Mouse (Mus musculus): ENCODE measurements around the gene Mertk.

Gene Mertk

DNA sequence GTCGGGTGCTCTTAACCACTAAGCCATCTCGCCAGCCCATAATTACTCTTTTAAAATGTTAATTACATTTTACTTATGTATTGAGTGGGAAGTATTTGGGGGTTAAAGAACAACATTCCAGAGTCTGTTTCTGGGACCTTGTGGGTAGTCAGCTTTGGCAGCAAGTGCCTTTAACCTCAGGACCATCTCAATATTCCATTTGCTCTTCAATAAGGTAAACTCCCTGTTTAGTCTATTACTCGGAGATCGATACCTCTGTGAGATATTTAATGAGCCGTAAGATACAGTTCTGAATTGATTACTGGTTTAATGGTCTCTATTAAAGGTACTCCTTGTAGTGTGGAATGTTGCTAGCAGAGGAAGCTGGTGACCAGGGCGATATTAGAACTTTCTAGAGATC is 118.2 kb downstream of the Mertk start:
- no peak for ATAC-seq (ENCODE audit: insufficient number of reproducible peaks, low FRiP score, low TSS enrichment)

DNA sequence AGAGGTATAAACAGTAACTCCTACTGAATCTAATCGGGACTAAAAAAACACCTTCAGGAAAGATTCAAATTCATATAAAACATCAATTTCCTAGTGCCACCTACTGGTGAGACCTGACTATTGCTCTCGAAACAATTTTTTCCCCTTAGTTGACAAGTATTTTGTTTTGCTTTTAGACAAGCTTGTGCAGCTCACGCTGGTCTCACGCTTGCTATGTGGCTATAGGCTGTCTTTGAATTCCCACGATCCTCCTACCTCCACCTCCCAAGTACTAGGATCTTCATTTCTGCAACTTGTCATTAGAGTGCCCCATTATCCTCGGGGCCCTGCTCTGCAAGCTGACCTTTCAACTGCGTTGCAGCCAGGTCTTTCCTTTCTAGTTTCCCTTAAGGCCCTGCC is 118.6 kb downstream of the Mertk start:
- ATAC-seq (ENCODE audit: insufficient number of reproducible peaks, low FRiP score, low TSS enrichment) = no peak

- ATAC-seq (ENCODE audit: insufficient number of reproducible peaks, low FRiP score, low TSS enrichment) = peak; percentile 89
These were observed 119.3 kb downstream of the Mertk start, which contains the start of gene Tmem87b for GRCm38 (mm10) chr2:128817786-128818681. TSS of gene Tmem87b (plus strand) at chr2:128818118.

DNA sequence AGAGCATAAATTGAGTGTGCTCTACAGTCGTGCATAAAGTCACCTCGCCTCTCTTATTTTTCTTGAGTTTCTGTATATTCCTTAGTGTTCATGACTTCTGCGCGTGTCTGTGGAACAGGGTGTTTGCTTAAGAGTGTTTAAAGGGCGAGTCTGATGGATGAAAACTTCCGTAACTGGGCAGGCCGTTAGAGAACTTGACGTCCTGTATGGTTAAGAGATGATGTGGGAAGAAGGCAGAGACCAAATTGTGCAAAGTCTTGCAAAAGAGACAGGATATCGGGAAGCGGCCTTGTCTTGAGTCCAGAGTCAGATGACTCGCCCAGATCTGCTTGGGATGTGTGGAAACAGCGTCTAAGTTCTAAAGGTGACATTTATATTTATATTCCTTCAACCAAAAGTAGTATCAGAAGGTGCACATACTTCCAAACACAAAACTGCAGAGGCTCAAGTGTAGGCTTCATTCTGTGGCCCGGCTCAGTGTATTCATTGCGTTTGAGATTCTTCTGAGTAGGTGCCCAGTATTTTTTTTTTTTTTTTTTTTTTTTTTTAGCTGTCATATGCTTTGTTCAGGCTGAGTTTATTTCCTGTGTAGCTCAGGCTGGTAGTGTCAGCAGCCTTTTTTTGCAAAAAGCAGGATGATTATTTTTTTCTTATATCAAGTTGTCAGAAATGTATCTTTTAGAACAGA is 120.3 kb downstream of the Mertk start:
- no peak for ATAC-seq (ENCODE audit: insufficient number of reproducible peaks, low FRiP score, low TSS enrichment)

DNA sequence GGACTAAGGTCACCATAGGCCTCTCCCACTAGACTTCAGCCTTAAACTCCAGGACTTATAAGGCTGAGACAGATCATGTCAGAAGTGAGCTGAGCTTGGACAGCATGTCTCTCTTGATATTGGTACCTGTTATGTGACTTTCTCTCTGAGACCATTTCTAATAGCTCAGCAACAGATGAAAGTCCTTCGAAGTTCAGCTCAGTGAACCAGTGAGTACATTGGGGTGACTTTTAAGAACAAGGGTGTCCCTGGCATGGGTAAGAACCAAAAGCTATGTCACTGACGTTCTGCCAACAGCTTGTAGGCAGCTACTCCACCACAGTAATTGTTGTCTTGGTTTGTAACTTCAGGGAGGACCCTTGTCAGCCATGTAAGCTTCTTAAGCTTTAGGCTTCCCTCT is 121.9 kb downstream of the Mertk start:
- no peak for ATAC-seq (ENCODE audit: insufficient number of reproducible peaks, low FRiP score, low TSS enrichment)

GRCm38 (mm10) chr2:128823893-128824292 is 125.1 kb downstream of the Mertk start:
- ATAC-seq (ENCODE audit: insufficient number of reproducible peaks, low FRiP score, low TSS enrichment) = no peak

- ATAC-seq (ENCODE audit: insufficient number of reproducible peaks, low FRiP score, low TSS enrichment) = no peak
These were observed 129.0 kb downstream of the Mertk start for GRCm38 (mm10) chr2:128827787-128828186.

DNA sequence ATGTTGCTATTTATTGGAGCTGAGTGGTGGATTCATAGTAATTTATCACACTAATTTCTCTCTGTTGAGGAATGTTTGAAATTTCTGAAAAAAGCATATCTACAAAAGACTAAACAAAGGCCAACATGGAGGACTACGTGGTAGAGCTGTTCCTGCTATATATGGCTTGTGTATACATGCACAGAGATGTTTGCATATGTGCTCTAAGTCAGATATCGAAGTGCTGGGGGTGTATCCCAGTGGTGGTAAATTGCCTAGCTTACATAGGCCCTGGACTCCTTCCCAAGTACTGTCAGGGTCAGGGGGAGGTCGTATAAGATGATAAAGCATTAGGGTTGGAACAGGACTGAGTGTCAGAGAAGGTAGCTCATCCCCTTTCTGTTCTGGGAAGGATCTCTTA is 133.9 kb downstream of the Mertk start:
- no peak for ATAC-seq (ENCODE audit: insufficient number of reproducible peaks, low FRiP score, low TSS enrichment)

GRCm38 (mm10) chr2:128833035-128833434 is 134.3 kb downstream of the Mertk start:
- no peak for ATAC-seq (ENCODE audit: insufficient number of reproducible peaks, low FRiP score, low TSS enrichment)

- ATAC-seq (ENCODE audit: insufficient number of reproducible peaks, low FRiP score, low TSS enrichment) = no peak
These were observed 134.7 kb downstream of the Mertk start for GRCm38 (mm10) chr2:128833435-128833834.

DNA sequence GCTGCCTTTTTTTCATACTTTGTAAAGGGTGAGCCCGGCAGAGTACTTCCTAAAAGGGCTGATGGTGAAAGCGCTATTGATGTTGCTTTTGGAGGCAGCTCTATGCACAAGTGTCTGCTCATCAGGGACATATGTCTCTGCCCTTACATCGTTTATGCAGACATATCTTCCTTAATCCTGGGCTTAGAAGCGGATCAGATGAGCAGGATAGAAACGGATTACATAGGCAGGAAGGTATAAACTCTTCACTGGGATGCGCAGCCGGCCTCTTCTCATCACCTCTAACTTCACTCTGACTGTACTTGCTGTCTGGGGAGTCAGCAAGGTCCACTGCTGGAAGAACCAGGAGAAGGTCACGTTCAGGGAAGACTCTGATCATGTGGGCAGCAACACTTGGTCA is 138.8 kb downstream of the Mertk start:
- no peak for ATAC-seq (ENCODE audit: insufficient number of reproducible peaks, low FRiP score, low TSS enrichment)

GRCm38 (mm10) chr2:128838611-128839010 is 139.9 kb downstream of the Mertk start:
- ATAC-seq (ENCODE audit: insufficient number of reproducible peaks, low FRiP score, low TSS enrichment) = no peak

GRCm38 (mm10) chr2:128839501-128839900 is 140.7 kb downstream of the Mertk start:
- ATAC-seq (ENCODE audit: insufficient number of reproducible peaks, low FRiP score, low TSS enrichment) = no peak

DNA sequence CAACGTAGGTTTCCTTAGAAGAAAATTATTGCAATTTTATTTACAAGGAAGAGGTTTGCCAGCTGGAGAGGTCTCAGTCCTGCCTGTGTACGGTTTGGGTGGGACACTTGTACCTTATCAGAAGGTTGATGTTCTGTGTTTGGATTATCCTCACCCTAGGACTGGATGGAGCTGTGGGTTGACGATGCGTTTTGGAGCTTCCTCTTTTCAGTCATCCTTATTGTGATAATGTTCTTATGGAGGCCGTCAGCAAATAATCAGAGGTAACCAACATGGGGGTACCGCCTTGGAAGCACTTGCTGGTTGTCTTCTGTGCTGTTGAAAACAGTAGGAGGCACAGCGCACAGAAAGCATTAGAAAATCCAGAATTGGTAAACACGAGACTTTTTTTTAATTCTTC is 143.7 kb downstream of the Mertk start:
- ATAC-seq (ENCODE audit: insufficient number of reproducible peaks, low FRiP score, low TSS enrichment) = no peak

- ATAC-seq (ENCODE audit: insufficient number of reproducible peaks, low FRiP score, low TSS enrichment) = no peak
These were observed 151.3 kb downstream of the Mertk start for GRCm38 (mm10) chr2:128850036-128850435.
